Mouse (Mus musculus): ENCODE data around the gene Hdac7.

DNA sequence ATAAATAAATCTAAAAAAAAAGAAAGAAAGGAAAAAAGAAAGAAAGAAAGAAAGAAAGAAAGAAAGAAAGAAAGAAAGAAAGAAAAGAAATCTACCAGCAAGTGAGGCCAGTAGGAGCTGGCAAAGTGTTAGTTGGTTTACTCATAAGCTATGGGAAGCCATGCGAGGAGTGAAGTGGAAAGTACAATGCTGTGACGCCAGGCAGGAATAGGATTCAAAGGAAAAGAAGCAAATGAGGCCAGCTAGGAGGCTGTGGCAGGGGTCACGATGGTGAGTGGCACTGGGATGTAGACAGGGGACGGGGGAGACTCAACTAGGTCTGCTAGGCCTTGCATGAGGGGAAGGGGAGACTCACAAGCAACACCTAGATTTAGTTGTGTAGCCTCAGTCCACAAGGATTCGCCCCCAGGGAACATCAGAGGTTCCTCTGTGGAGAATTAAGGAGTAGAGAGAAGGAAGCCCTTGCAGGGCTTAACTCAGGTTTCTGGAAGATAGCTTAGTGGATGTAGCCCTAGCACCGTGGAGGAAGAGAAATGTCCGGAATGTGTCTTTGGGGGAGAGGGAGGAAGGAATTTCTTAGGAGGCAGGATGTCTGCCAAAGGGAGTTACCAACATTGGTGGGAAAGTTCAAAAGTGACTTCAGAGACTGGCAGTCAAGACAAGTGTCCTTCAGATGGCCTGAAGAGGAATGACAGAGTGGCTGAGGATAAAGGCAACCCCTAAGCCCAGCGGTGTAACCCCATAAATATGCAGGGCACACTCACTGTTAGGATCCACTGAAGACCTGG lies 65.8 kb downstream of the Hdac7 start, which contains the start of gene Slc48a1:
- TF ChIP-seq CTCF (IDR thresholded peaks at IDR 0.05; ENCODE audit: borderline replicate concordance, control insufficient read depth, extremely low read depth, insufficient read depth, low read length, poor library complexity) (no peak), POLR2A (IDR thresholded peaks at IDR 0.05; ENCODE audit: control insufficient read depth, extremely low read depth, insufficient read depth, low read length, poor library complexity) (no peak)
